ENCODE assay signal across 8 mouse cellular contexts in genomic region chr11:78536690-78537084, GRCm38 (mm10). TPM values are rescaled to one million over a fixed set of nuclear protein-coding genes. Genes with fewer than 3 reads are reported as not detected.
DNase-seq lines count a peak whose midpoint lies in the region; ATAC-seq and TF ChIP-seq lines count a peak whose summit lies in the region.

No protein-coding gene starts in this region.

- H3K4me3 ChIP-seq in heart, embryonic 14.5 days (ENCODE audit: control insufficient read depth in 1 of 2, insufficient read depth in 1 of 2, low read depth in 1 of 2, low read length in 2 of 2) = peak overlapping the region; percentile 83 to 88
- H3K4me3 ChIP-seq in ES-Bruce4 (ENCODE audit: low read depth, low read length) = peak overlapping the region; percentile 85
- peak overlapping the region; percentile 55 for H3K4me3 ChIP-seq in forebrain, embryonic 15.5 days
- H3K4me3 ChIP-seq in liver, postnatal 0 days (ENCODE audit: low read depth, low read length) = peak overlapping the region; percentile 80

- H3K9me3 ChIP-seq in heart, embryonic 14.5 days (ENCODE audit: control insufficient read depth, low read length) = no peaks in the 10 kb centered on the region
- H3K9me3 ChIP-seq in ES-Bruce4 (replicated peaks; ENCODE audit: control insufficient read depth, insufficient read depth, low read length, poor library complexity, severe bottlenecking) = no peaks in the 10 kb centered on the region
- H3K9me3 ChIP-seq in forebrain, embryonic 15.5 days = no peaks in the 10 kb centered on the region
- no peaks in the 10 kb centered on the region for H3K9me3 ChIP-seq in liver, postnatal 0 days (ENCODE audit: low read length)

- H3K36me3 ChIP-seq in heart, embryonic 14.5 days (ENCODE audit: control insufficient read depth, insufficient read depth, low read length) = peaks cover 44% of the 10 kb centered on the region
- H3K36me3 ChIP-seq in ES-Bruce4 (ENCODE audit: control insufficient read depth, insufficient read depth, low read length, poor library complexity, severe bottlenecking) = peaks cover 20% of the 10 kb centered on the region
- H3K36me3 ChIP-seq in forebrain, embryonic 15.5 days = peaks cover 28% of the 10 kb centered on the region
- H3K36me3 ChIP-seq in liver, postnatal 0 days (replicated peaks; ENCODE audit: insufficient read depth, low read length) = peaks cover 30% of the 10 kb centered on the region

- peak overlapping the region; percentile 54 to 89 for H3K27ac ChIP-seq in heart, embryonic 14.5 days (replicated peaks in 1 of 2; ENCODE audit: control insufficient read depth in 1 of 2, insufficient read depth in 1 of 2, low read depth in 2 of 2, low read length in 2 of 2)
- H3K27ac ChIP-seq in ES-Bruce4 (ENCODE audit: insufficient read depth, low read length) = no peak overlapping the region
- peak overlapping the region; percentile 81 for H3K27ac ChIP-seq in forebrain, embryonic 15.5 days (replicated peaks)
- peak overlapping the region; percentile 95 for H3K27ac ChIP-seq in liver, postnatal 0 days (ENCODE audit: low read depth)

- no peak for TF ChIP-seq EP300 in ES-Bruce4 (IDR thresholded peaks at IDR 0.05; ENCODE audit: insufficient read depth, low read depth, low read length)
- no peak for TF ChIP-seq EP300 in liver, postnatal 0 days (IDR thresholded peaks at IDR 0.05; ENCODE audit: low read depth)

- no peak for TF ChIP-seq CTCF in ES-Bruce4 (IDR thresholded peaks at IDR 0.05; ENCODE audit: low read depth, low read length)
- no peak for TF ChIP-seq CTCF in liver, postnatal 0 days (IDR thresholded peaks at IDR 0.05; ENCODE audit: low read depth)

- 2% methylated on average over 14 of the region's 14 CpGs for WGBS in heart, embryonic 14.5 days
- 4% methylated on average over 14 of the region's 14 CpGs for WGBS in forebrain, embryonic 15.5 days
- under 1% methylated on average over 14 of the region's 14 CpGs for WGBS in liver, postnatal 0 days (ENCODE audit: insufficient replicate concordance)

- ATAC-seq in heart, embryonic 14.5 days (ENCODE audit: insufficient number of reproducible peaks, insufficient read depth, low FRiP score, low read depth) = no peak
- ATAC-seq in forebrain, embryonic 15.5 days (replicated peaks) = no peak; the same call in 1 of the 2 replicates
- ATAC-seq in liver, postnatal 0 days = peak; percentile 3; the same call in 1 of the 2 replicates
- ATAC-seq in megakaryocyte progenitor cell, adult 5-6 weeks (replicated peaks; ENCODE audit: poor library complexity) = no peak

- no peak for DNase-seq in heart, postnatal 10 days
- no peak for DNase-seq in liver, postnatal 0 days
- no peak for DNase-seq in c-Kit-positive CD71-positive TER-119-positive erythroid progenitor cells, embryonic 14.5 days (ENCODE audit: low spot score)
- no peak for DNase-seq in retina, postnatal 1 day

- no peaks in the 10 kb centered on the region for H3K27me3 ChIP-seq in heart, embryonic 14.5 days (ENCODE audit: control insufficient read depth, insufficient read depth, low read length)
- H3K27me3 ChIP-seq in ES-Bruce4 (ENCODE audit: control insufficient read depth, insufficient read depth, low read length, poor library complexity, severe bottlenecking) = no peaks in the 10 kb centered on the region
- H3K27me3 ChIP-seq in forebrain, embryonic 15.5 days = no peaks in the 10 kb centered on the region
- H3K27me3 ChIP-seq in liver, postnatal 0 days (ENCODE audit: insufficient read depth, low read length) = no peaks in the 10 kb centered on the region

- H3K4me2 ChIP-seq in heart, embryonic 14.5 days (ENCODE audit: low read length) = peak overlapping the region; percentile 95
- H3K4me2 ChIP-seq in forebrain, embryonic 15.5 days (replicated peaks) = peak overlapping the region; percentile 71
- H3K4me2 ChIP-seq in liver, postnatal 0 days (ENCODE audit: low read depth, low read length) = peak overlapping the region; percentile 93

- H3K9ac ChIP-seq in heart, embryonic 14.5 days (ENCODE audit: low read length) = peak overlapping the region; percentile 94
- peak overlapping the region; percentile 74 for H3K9ac ChIP-seq in ES-Bruce4 (ENCODE audit: low read depth, poor library complexity, severe bottlenecking)
- peak overlapping the region; percentile 76 for H3K9ac ChIP-seq in forebrain, embryonic 15.5 days (replicated peaks)
- H3K9ac ChIP-seq in liver, postnatal 0 days (replicated peaks) = peak overlapping the region; percentile 93

- no peak for TF ChIP-seq POLR2A in ES-Bruce4 (IDR thresholded peaks at IDR 0.05; ENCODE audit: insufficient read depth, low read length)

- intact Hi-C loops in heart, postnatal 10 days (cut with DNase I) = no loop called here

- H3K4me1 ChIP-seq in heart, embryonic 14.5 days (ENCODE audit: control insufficient read depth in 2 of 2, insufficient read depth in 2 of 2, low read length in 2 of 2) = peaks cover 8 to 25% of the 10 kb centered on the region in 2 experiments
- H3K4me1 ChIP-seq in ES-Bruce4 (ENCODE audit: control insufficient read depth, insufficient read depth, low read length) = peaks cover 3% of the 10 kb centered on the region
- peaks cover 27% of the 10 kb centered on the region for H3K4me1 ChIP-seq in forebrain, embryonic 15.5 days
- H3K4me1 ChIP-seq in liver, postnatal 0 days (ENCODE audit: insufficient read depth) = peaks cover 25% of the 10 kb centered on the region

RNA-seq across cellular contexts. Expression of gene Ift20, which starts 0.5 kb away (rescaled TPM):
- polyA plus RNA-seq in heart, embryonic 14.5 days (2014; fragmentation: Nextera tagmentation; extraction: Ambion mirVana) = 104 and 112 TPM in 2 replicates
- total RNA-seq in heart, postnatal 10 days (2021) = 10 to 100 TPM; 50.6 to 53.5 TPM
- polyA plus RNA-seq in ES-Bruce4 (2011; ENCODE audit: insufficient read depth, insufficient read length, low read depth, missing spikeins) = 30.2 and 40.0 TPM in 2 replicates
- 112 and 113 TPM in 2 replicates for polyA plus RNA-seq in forebrain, embryonic 15.5 days (2015; fragmentation: Nextera tagmentation; extraction: Ambion mirVana)
- polyA plus RNA-seq in liver, postnatal 0 days (2015; fragmentation: Nextera tagmentation; extraction: Ambion mirVana) = 82.3 and 85.1 TPM in 2 replicates
- 112 and 130 TPM in 2 replicates for total RNA-seq in megakaryocyte progenitor cell, adult 5-6 weeks (2015)
- 158 and 160 TPM in 2 replicates for total RNA-seq in megakaryocyte progenitor cell, adult 5-6 weeks (2017)

RNA-seq across cellular contexts. Expression of gene Tnfaip1, which starts 0.6 kb away (rescaled TPM):
- 77.6 and 77.9 TPM in 2 replicates for polyA plus RNA-seq in heart, embryonic 14.5 days (2014; fragmentation: Nextera tagmentation; extraction: Ambion mirVana)
- total RNA-seq in heart, postnatal 10 days (2021) = 10 to 100 TPM; 62.7 to 66.2 TPM
- polyA plus RNA-seq in ES-Bruce4 (2011; ENCODE audit: insufficient read depth, insufficient read length, low read depth, missing spikeins) = 38.2 and 41.2 TPM in 2 replicates
- polyA plus RNA-seq in forebrain, embryonic 15.5 days (2015; fragmentation: Nextera tagmentation; extraction: Ambion mirVana) = 66.8 and 67.1 TPM in 2 replicates
- 12.9 and 13.1 TPM in 2 replicates for polyA plus RNA-seq in liver, postnatal 0 days (2015; fragmentation: Nextera tagmentation; extraction: Ambion mirVana)
- 8.9 and 9.3 TPM in 2 replicates for total RNA-seq in megakaryocyte progenitor cell, adult 5-6 weeks (2015)
- total RNA-seq in megakaryocyte progenitor cell, adult 5-6 weeks (2017) = 4.2 and 5.5 TPM in 2 replicates

RNA-seq across cellular contexts. Expression of gene Tmem97, which starts 13.9 kb away (rescaled TPM):
- polyA plus RNA-seq in heart, embryonic 14.5 days (2014; fragmentation: Nextera tagmentation; extraction: Ambion mirVana) = 51.7 and 54.7 TPM in 2 replicates
- 10 to 100 TPM; 14.5 to 16.8 TPM for total RNA-seq in heart, postnatal 10 days (2021)
- polyA plus RNA-seq in ES-Bruce4 (2011; ENCODE audit: insufficient read depth, insufficient read length, low read depth, missing spikeins) = 89.0 and 90.1 TPM in 2 replicates
- 30.4 and 35.2 TPM in 2 replicates for polyA plus RNA-seq in forebrain, embryonic 15.5 days (2015; fragmentation: Nextera tagmentation; extraction: Ambion mirVana)
- polyA plus RNA-seq in liver, postnatal 0 days (2015; fragmentation: Nextera tagmentation; extraction: Ambion mirVana) = 79.2 and 81.5 TPM in 2 replicates
- total RNA-seq in megakaryocyte progenitor cell, adult 5-6 weeks (2015) = 102 and 108 TPM in 2 replicates
- 77.5 and 77.9 TPM in 2 replicates for total RNA-seq in megakaryocyte progenitor cell, adult 5-6 weeks (2017)

RNA-seq across cellular contexts. Expression of gene Poldip2, which starts 24.7 kb away (rescaled TPM):
- polyA plus RNA-seq in heart, embryonic 14.5 days (2014; fragmentation: Nextera tagmentation; extraction: Ambion mirVana) = 155 and 161 TPM in 2 replicates
- total RNA-seq in heart, postnatal 10 days (2021) = 100 to 1,000 TPM; 161 to 163 TPM
- 72.1 and 75.3 TPM in 2 replicates for polyA plus RNA-seq in ES-Bruce4 (2011; ENCODE audit: insufficient read depth, insufficient read length, low read depth, missing spikeins)
- 205 and 217 TPM in 2 replicates for polyA plus RNA-seq in forebrain, embryonic 15.5 days (2015; fragmentation: Nextera tagmentation; extraction: Ambion mirVana)
- polyA plus RNA-seq in liver, postnatal 0 days (2015; fragmentation: Nextera tagmentation; extraction: Ambion mirVana) = 94.2 and 96.6 TPM in 2 replicates
- 57.5 and 59.2 TPM in 2 replicates for total RNA-seq in megakaryocyte progenitor cell, adult 5-6 weeks (2015)
- total RNA-seq in megakaryocyte progenitor cell, adult 5-6 weeks (2017) = 59.2 and 77.8 TPM in 2 replicates

RNA-seq across cellular contexts. Expression of gene Tmem199, which starts 24.7 kb away (rescaled TPM):
- 41.2 and 44.4 TPM in 2 replicates for polyA plus RNA-seq in heart, embryonic 14.5 days (2014; fragmentation: Nextera tagmentation; extraction: Ambion mirVana)
- total RNA-seq in heart, postnatal 10 days (2021) = 10 to 100 TPM; 14.9 to 16.6 TPM
- polyA plus RNA-seq in ES-Bruce4 (2011; ENCODE audit: insufficient read depth, insufficient read length, low read depth, missing spikeins) = 41.6 and 41.7 TPM in 2 replicates
- polyA plus RNA-seq in forebrain, embryonic 15.5 days (2015; fragmentation: Nextera tagmentation; extraction: Ambion mirVana) = 86.1 and 86.7 TPM in 2 replicates
- polyA plus RNA-seq in liver, postnatal 0 days (2015; fragmentation: Nextera tagmentation; extraction: Ambion mirVana) = 21.1 TPM in 2 replicates
- total RNA-seq in megakaryocyte progenitor cell, adult 5-6 weeks (2015) = 20.9 and 26.7 TPM in 2 replicates
- 27.5 and 34.4 TPM in 2 replicates for total RNA-seq in megakaryocyte progenitor cell, adult 5-6 weeks (2017)
